Mouse (Mus musculus) thymus, adult 2 months (tissue): ENCODE measurements around the gene Wiz. TPM values are rescaled to one million over a fixed set of nuclear protein-coding genes. Genes with fewer than 3 reads are reported as not detected.

ENCODE experiments used
- DNase-seq: peaks from one replicate; pipeline ENCODE4 v3.0.0; 2021
- H3K27ac ChIP-seq: fragments of 200-500 bp; 2 replicates; pipeline ENCODE4 v1.5.1; 2012; ENCODE audit warnings: low read length, control low read depth; ENCODE audit not compliant: control insufficient read depth, insufficient read depth
- H3K27me3 ChIP-seq: fragments of 200-500 bp; 2 replicates; pipeline ENCODE4 v1.6.1; 2012; ENCODE audit warnings: mild to moderate bottlenecking, low read length, moderate library complexity, mixed read lengths; ENCODE audit not compliant: control insufficient read depth, insufficient read depth
- H3K36me3 ChIP-seq: fragments of 200-500 bp; 2 replicates; pipeline ENCODE4 v1.6.1; 2012; ENCODE audit warnings: mild to moderate bottlenecking, low read length, moderate library complexity; ENCODE audit not compliant: control insufficient read depth, insufficient read depth
- H3K4me1 ChIP-seq: fragments of 200-500 bp; replicated peaks from 2 replicates; pipeline ENCODE4 v1.6.1; 2012; ENCODE audit warnings: low read length; ENCODE audit not compliant: control insufficient read depth, insufficient read depth
- H3K4me3 ChIP-seq: fragments of 200-500 bp; 2 replicates; pipeline ENCODE4 v1.5.1; 2012; ENCODE audit warnings: mild to moderate bottlenecking, low read length, control low read depth, moderate library complexity; ENCODE audit not compliant: control insufficient read depth, insufficient read depth
- CTCF ChIP-seq: fragments of 200-500 bp; IDR thresholded peaks from 2 replicates; pipeline ENCODE4 v1.5.1; 2012; ENCODE audit warnings: mild to moderate bottlenecking, control low read depth, low read length, moderate library complexity, borderline replicate concordance; ENCODE audit not compliant: control insufficient read depth, poor library complexity, insufficient read depth; ENCODE audit errors: extremely low read depth
- POLR2A ChIP-seq: fragments of 200-500 bp; IDR thresholded peaks from 2 replicates; pipeline ENCODE4 v1.6.1; 2012; ENCODE audit warnings: mild to moderate bottlenecking, low read length, control low read depth, moderate library complexity; ENCODE audit not compliant: control insufficient read depth, poor library complexity, insufficient read depth; ENCODE audit errors: extremely low read depth
- WGBS: fragments of 180-500 bp; shearing (Covaris S2); methylation state at CpG from one replicate; pipeline ENCODE4 v1.1.7; 2018; 5-methylcytosine and 5-hydroxymethylcytosine counted together
- polyA plus RNA-seq: library from polyadenylated mRNA; depleted of rRNA; stranded (reverse); fragments of >200 nt; gene quantifications from 2 replicates; pipeline ENCODE4 v1.2.3, GENCODE M21; 2012

Gene Wiz
- polyA plus RNA-seq, 1 experiment, result 57.1 TPM

DNA sequence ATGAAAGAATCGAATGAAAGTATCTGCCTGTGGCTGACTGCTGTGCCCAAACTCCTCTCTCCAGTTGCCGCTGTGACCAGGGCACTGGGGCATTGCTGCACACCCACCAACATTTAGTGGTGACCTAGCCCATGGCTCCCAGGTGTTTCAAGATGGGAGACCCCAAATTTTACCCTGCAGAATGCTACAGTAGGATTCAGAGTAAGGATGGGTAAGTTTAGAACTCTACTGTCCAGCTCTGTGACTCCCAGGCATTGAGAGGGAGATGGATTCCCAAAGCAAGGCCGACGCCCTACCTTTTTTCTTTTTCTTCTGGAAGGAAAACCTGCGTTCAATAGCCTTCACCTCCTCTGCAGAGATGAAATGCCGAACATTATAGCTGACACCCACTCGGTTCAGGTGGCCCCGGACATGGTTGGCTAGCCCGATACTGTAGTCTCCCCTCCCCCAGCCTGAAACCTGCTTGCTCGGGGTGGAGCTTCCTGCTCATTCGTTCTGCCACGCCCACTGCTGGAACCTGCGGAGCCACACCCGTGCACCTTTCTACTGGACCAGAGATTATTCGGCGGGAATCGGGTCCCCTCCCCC lies 20.2 kb downstream of the Wiz start:
- no peak for DNase-seq
- 29% methylated on average over 14 of the region's 17 CpGs for WGBS
- TF ChIP-seq POLR2A (no peak), CTCF (no peak)
- H3K27me3 ChIP-seq, result no peaks in the 10 kb centered on the region
- no peaks in the 10 kb centered on the region for H3K36me3 ChIP-seq
- H3K4me3 ChIP-seq, result peak overlapping the region; percentile 26
- peak overlapping the region; percentile 44; the same call in 1 of the 2 replicates for H3K27ac ChIP-seq
- H3K4me1 ChIP-seq, result peaks cover 6% of the 10 kb centered on the region

DNA sequence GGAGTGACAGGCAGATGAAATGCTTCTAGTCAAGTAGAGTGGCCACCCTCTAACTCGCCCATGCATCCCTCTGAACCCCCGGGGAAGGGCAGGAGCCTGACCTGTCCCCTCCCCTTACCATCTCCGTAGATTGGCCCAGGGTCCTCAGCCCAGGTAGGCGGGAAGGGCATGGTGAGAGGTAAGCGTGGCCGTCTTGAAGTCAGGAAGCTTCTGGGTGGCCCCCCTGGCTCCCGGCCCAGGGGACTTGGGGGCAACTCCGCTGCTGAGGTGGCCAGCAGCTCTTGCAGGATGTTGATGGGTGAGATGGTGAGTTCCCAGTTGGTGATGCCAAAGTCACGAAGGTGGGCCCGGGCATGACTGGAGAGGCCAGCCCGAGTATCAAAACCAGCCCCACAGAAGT lies 21.5 kb downstream of the Wiz start:
- no peak for DNase-seq
- H3K4me1 ChIP-seq, result peaks cover 14% of the 10 kb centered on the region
- H3K27me3 ChIP-seq, result no peaks in the 10 kb centered on the region
- WGBS, result 98% methylated on average over 11 of the region's 11 CpGs
- no peak for TF ChIP-seq POLR2A
- TF ChIP-seq CTCF, result no peak
- H3K27ac ChIP-seq, result no peak overlapping the region
- H3K4me3 ChIP-seq, result no peak overlapping the region
- no peaks in the 10 kb centered on the region for H3K36me3 ChIP-seq

DNA sequence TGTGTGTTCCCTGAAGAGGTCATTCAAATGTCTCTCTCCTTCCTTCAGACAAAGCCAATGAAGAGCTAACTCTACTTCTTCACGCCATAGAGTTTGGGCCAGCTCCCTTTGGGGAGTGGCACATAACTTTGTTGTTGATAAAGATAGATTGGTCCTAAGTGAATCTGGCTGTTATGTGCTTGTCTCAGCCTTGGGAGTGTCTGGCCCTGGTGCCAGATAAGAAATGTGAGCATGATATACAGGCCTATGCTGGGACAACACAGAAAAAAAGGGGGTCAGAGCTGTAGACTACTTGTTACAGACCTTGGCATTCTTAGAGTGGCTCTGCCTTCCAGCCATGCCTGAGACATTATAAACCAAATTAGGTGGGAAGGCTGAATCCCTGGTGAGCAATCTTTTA lies 23.9 kb downstream of the Wiz start:
- no peak for DNase-seq
- Histone ChIP-seq H3K4me3 (no peak overlapping the region), H3K27ac (no peak overlapping the region), H3K27me3 (no peaks in the 10 kb centered on the region), H3K4me1 (peaks cover 16% of the 10 kb centered on the region), H3K36me3 (peaks cover 6% of the 10 kb centered on the region; the same call in 1 of the 2 replicates)
- TF ChIP-seq CTCF (no peak), POLR2A (no peak)
- 89% methylated on average over 1 of the region's 1 CpGs for WGBS

DNA sequence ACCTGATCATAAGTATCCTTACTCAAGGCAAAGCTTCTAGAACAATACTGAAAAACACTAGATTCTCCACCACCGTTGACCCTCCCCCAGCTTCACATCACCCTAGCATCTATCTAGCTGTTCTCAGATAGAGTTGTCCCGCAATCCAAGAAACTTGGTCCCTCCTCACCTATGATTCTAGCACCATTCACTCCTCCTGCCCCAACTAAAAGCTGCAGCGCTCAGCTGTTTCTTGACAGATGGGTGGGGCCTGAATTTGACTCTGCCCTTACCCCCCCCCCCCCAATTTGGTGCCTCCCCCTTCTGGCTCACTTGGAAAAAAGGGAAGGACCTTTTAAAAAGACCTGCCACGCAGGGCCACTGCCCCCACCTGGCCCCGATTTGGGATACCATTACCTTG lies 24.4 kb downstream of the Wiz start:
- H3K27ac ChIP-seq, result no peak overlapping the region
- peaks cover 10% of the 10 kb centered on the region for H3K36me3 ChIP-seq
- DNase-seq, result no peak
- H3K4me3 ChIP-seq, result no peak overlapping the region
- TF ChIP-seq CTCF (no peak), POLR2A (no peak)
- H3K4me1 ChIP-seq, result peaks cover 16% of the 10 kb centered on the region
- H3K27me3 ChIP-seq, result no peaks in the 10 kb centered on the region
- WGBS, result 43% methylated on average over 5 of the region's 5 CpGs

DNA sequence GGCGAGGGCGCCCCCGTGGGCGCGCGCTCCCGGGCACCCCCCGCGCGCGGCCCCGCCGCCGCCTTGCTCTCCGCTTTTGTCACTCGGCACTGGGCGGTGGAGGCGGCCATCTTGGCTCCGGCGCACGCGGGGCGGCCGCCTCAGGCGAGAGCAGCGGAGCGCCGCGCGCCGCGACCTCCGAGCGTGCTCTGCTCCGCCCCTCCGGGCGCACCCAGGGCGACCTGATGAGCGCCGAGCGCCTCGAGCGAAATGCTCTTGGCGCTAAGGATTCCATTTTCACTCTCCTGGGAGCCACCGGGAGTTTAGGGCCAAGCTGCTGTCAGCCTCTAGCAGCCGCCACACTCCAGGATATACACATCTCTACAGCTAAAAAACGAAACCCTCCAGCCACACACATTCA lies 24.9 kb downstream of the Wiz start:
- Histone ChIP-seq H3K27ac (no peak overlapping the region), H3K4me1 (peaks cover 16% of the 10 kb centered on the region), H3K36me3 (peaks cover 12% of the 10 kb centered on the region), H3K27me3 (no peaks in the 10 kb centered on the region), H3K4me3 (peak overlapping the region; percentile 92)
- peak; percentile 85 for DNase-seq
- peak; percentile 39; the same call in 1 of the 2 replicates for TF ChIP-seq POLR2A
- peak; percentile 44; the same call in 1 of the 2 replicates for TF ChIP-seq CTCF
- WGBS, result under 1% methylated on average over 42 of the region's 47 CpGs

DNA sequence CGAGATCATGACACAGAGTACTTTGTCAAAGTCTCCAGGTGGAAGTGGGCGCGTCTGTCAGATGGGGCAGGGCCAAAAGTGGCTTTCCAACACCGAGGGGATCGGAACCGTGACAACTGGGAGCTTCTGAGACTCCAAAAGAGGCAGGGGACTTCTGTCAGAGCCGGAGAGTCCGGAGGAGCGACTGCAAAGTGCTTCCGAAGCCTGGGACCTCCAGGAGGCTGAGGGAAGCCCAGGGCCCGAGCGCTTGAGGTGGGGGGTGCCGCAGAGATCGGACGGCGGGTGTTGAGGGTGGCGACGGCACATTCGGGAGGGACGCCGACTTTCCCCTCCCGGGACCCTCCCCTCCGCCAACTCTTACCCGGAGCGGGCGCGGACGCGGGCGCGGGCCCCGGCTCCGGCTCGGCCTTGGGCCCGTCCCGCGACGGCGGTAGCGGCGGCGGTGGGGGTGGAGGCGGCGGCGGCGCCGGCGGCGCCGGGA lies 25.4 kb downstream of the Wiz start:
- TF ChIP-seq POLR2A, result no peak
- peak; percentile 29; the same call in 1 of the 2 replicates for TF ChIP-seq CTCF
- 2% methylated on average over 39 of the region's 50 CpGs for WGBS
- DNase-seq, result peak; percentile 31
- Histone ChIP-seq H3K4me3 (peak overlapping the region; percentile 92), H3K4me1 (peaks cover 11% of the 10 kb centered on the region), H3K36me3 (peaks cover 17% of the 10 kb centered on the region), H3K27me3 (no peaks in the 10 kb centered on the region), H3K27ac (no peak overlapping the region)
